Mouse (Mus musculus) neural tube, embryonic 12.5 days (tissue): ENCODE measurements around the gene Fam169a. TPM values are rescaled to one million over a fixed set of nuclear protein-coding genes. Genes with fewer than 3 reads are reported as not detected.
"Not testable (repeated sequence)": the region's sequence is repeated elsewhere in the genome, so short reads cannot be mapped to it uniquely, and the experiment has no call there.

Experiments
- ATAC-seq: fragments of 200-750 bp; cut with Nextera tagmentation; 2 replicates; pipeline ENCODE4 v1.8.0; 2017; ENCODE audit warnings: low read depth, mild to moderate bottlenecking, moderate TSS enrichment, moderate library complexity; ENCODE audit not compliant: low FRiP score
- H3K27ac ChIP-seq: fragments of 300-500 bp; sonication (generic); 2 replicates; pipeline ENCODE4 v1.5.1; 2016
- H3K27me3 ChIP-seq: fragments of 300-500 bp; sonication (generic); replicated peaks from 2 replicates; pipeline ENCODE4 v1.6.1; 2016; ENCODE audit warnings: mild to moderate bottlenecking
- H3K36me3 ChIP-seq: fragments of 300-500 bp; sonication (generic); 2 replicates; pipeline ENCODE4 v1.6.1; 2016; ENCODE audit warnings: mild to moderate bottlenecking
- H3K4me1 ChIP-seq: fragments of 300-500 bp; sonication (generic); 2 replicates; pipeline ENCODE4 v1.6.1; 2016
- H3K4me2 ChIP-seq: fragments of 300-500 bp; sonication (generic); replicated peaks from 2 replicates; pipeline ENCODE4 v1.6.1; 2016; ENCODE audit warnings: mild to moderate bottlenecking
- H3K4me3 ChIP-seq: fragments of 300-500 bp; sonication (generic); 2 replicates; pipeline ENCODE4 v1.5.1; 2016
- H3K9ac ChIP-seq: fragments of 300-500 bp; sonication (generic); 2 replicates; pipeline ENCODE4 v1.6.1; 2016; ENCODE audit warnings: mild to moderate bottlenecking
- H3K9me3 ChIP-seq: fragments of 300-500 bp; sonication (generic); 2 replicates; pipeline ENCODE4 v1.6.1; 2016; ENCODE audit warnings: mild to moderate bottlenecking
- WGBS: fragments of 180-500 bp; shearing (Covaris S2); methylation state at CpG from one replicate; pipeline ENCODE4 v1.1.7; 2016; 5-methylcytosine and 5-hydroxymethylcytosine counted together
- polyA plus RNA-seq: library from polyadenylated mRNA; unstranded; fragments of >200 nt; fragmentation: Nextera tagmentation; extraction: Ambion mirVana; gene quantifications from 2 replicates; pipeline ENCODE4 v1.2.1, GENCODE M21; 2016

Fam169a gene
- polyA plus RNA-seq, 1 experiment from 2014 or later = 16.2 TPM

- H3K36me3 ChIP-seq = peaks cover 19% of the 10 kb centered on the region
- H3K4me2 ChIP-seq = peak overlapping the region; percentile 75
- ATAC-seq = peak; percentile 11; the same call in 1 of the 2 replicates
- H3K27ac ChIP-seq, H3K9me3 ChIP-seq, H3K27me3 ChIP-seq, H3K4me1 ChIP-seq: not testable (repeated sequence)
- peak overlapping the region; percentile 82 for H3K4me3 ChIP-seq
- WGBS = 32% methylated on average over 8 of the region's 8 CpGs
- H3K9ac ChIP-seq = peak overlapping the region; percentile 82
These were observed 71.4 kb downstream of the Fam169a start for GRCm38 (mm10) chr13:97138404-97138931.

GRCm38 (mm10) chr13:97142321-97142720, 75.2 kb downstream of the Fam169a start:
- Histone ChIP-seq H3K27me3 (no peaks in the 10 kb centered on the region), H3K4me3 (no peak overlapping the region), H3K9me3 (no peaks in the 10 kb centered on the region), H3K4me2 (no peak overlapping the region), H3K4me1 (0 out of 2 replicates have a peak, but pooled peaks cover 3% of the 10 kb centered on the region), H3K36me3 (peaks cover 30% of the 10 kb centered on the region), H3K9ac (no peak overlapping the region), H3K27ac (no peak overlapping the region)
- no peak for ATAC-seq
- 93% methylated on average over 7 of the region's 7 CpGs for WGBS

GRCm38 (mm10) chr13:97145834-97146233, 78.7 kb downstream of the Fam169a start:
- Histone ChIP-seq H3K27ac (no peak overlapping the region), H3K9ac (no peak overlapping the region), H3K9me3 (no peaks in the 10 kb centered on the region), H3K4me2 (no peak overlapping the region), H3K27me3 (no peaks in the 10 kb centered on the region), H3K4me3 (no peak overlapping the region), H3K4me1 (no peaks in the 10 kb centered on the region), H3K36me3 (peaks cover 59% of the 10 kb centered on the region)
- no peak for ATAC-seq
- 63% methylated on average over 4 of the region's 4 CpGs for WGBS

DNA sequence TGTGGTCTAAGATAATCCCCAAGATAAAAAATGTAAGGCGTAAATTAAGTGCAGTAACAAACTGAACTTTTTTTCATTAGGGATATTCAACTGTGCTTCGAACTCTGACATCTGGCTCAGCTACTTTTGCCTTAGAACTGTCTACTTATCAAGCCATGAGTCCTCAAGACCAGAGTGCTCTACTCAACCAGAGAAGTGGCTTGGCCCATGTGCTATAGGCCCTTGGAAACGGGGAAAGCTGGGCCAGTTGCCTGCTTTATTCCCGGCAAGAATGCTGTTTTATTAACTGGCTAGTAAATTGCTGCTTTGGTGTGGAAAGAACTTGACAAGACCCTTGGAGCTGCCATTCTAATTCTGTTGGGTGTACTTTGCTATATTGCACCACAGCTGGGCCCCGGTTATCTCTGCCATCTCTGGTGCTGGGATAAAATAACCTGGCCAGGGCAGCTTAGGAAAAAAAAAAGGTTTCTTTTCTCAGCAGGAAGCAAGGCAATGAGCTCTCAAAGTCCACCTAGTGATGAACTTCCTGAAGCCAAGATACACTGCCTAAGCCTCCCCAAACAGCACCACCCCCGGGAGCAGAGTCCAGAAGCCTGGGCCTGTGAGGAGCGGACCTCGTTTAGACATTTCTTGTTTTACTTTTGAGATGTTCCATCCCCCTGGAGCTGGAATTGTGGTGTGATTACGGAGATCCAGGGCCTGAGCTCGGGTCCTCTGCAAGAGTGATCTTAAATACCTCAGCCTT, 108.6 kb downstream of the Fam169a start:
- Histone ChIP-seq H3K27me3 (no peaks in the 10 kb centered on the region), H3K4me2 (no peak overlapping the region), H3K4me1 (no peaks in the 10 kb centered on the region), H3K36me3 (peaks cover 83% of the 10 kb centered on the region), H3K27ac (no peak overlapping the region), H3K9me3 (no peaks in the 10 kb centered on the region), H3K4me3 (no peak overlapping the region), H3K9ac (no peak overlapping the region)
- no peak for ATAC-seq
- 85% methylated on average over 10 of the region's 10 CpGs for WGBS

DNA sequence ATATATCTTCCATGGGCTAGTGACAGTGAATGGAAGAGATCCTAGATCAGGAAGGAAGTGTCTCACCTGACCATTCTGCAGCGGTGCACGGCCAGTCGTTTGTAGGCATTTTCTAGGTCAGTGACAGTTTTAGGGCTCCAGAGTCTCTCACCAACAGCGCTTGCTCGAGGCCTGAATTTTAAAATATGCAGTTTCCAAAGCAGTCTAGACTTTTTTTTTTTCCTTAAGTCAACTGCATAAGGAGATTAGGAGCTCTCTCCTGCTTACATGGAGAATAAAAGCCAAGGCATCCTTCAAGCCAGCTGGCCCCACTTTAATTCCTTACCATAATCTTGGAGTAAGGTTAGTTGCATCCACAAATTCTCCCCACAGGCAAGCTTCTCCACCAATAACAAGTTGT, 109.6 kb downstream of the Fam169a start:
- 93% methylated on average over 5 of the region's 5 CpGs for WGBS
- no peak overlapping the region for H3K4me2 ChIP-seq
- H3K27ac ChIP-seq = no peak overlapping the region
- no peaks in the 10 kb centered on the region for H3K27me3 ChIP-seq
- H3K4me3 ChIP-seq = no peak overlapping the region
- ATAC-seq = no peak
- peaks cover 78% of the 10 kb centered on the region for H3K36me3 ChIP-seq
- no peak overlapping the region for H3K9ac ChIP-seq
- H3K4me1 ChIP-seq = no peaks in the 10 kb centered on the region
- H3K9me3 ChIP-seq = no peaks in the 10 kb centered on the region

DNA sequence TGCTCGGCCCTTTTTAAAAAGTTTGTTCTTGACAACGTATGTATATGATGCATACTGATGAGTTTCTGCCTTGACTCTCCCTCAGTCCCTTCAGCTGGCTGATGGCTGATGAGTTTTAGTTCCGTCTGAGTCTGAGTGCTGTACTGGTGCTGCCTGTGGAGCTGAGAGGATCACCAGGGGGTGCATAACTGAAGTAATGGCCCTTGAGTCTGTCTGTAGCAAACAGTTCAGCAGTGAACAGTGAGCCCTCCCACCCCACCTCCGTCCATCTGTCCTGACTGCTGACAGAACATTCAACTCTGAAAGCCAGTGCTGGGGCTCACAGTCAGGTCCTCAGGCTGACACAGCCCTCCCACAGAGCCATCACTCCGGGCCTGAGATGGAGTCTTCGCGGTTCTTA, 111.9 kb downstream of the Fam169a start:
- ATAC-seq = no peak
- WGBS = 75% methylated on average over 7 of the region's 7 CpGs
- H3K36me3 ChIP-seq = peaks cover 61% of the 10 kb centered on the region

DNA sequence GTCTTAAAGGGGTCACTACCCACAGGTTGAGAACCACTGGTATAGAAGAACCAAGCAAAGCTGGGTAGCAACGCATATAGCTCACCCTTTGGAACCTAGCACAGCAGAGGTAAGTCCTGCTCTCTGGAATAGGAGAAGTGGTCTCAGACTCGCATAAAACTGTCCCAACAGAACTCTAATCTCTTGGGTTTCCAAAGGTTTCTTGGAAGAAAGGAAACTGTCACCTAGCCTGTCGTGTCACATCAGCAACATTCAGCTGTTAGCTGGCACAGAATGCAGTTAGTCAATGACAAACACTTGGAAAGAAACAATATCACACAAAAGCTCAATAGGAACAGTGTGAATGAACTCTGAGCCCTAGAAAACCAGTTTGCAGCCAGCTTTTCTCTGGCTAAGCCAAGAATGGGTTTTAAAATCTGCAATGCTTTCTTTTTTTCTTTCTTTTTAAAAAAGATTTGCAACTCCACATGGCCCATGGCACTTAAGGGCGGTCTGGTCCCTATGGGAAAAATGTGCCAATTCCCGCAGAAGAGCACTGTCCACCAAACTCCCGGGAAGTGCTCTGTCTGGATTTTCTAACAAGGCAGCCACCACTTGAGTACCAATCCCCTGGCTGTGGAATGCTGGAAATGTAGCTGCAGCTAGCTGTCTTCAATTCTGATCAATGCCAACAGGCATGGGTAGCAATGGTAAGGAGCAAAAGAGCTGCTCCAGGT, 113.2 kb downstream of the Fam169a start:
- H3K27me3 ChIP-seq = no peaks in the 10 kb centered on the region
- 74% methylated on average over 6 of the region's 6 CpGs for WGBS
- no peak overlapping the region for H3K4me2 ChIP-seq
- H3K4me1 ChIP-seq = no peaks in the 10 kb centered on the region
- H3K36me3 ChIP-seq = peaks cover 47% of the 10 kb centered on the region
- H3K27ac ChIP-seq = no peak overlapping the region
- ATAC-seq = no peak
- H3K9me3 ChIP-seq = no peaks in the 10 kb centered on the region
- no peak overlapping the region for H3K9ac ChIP-seq
- no peak overlapping the region for H3K4me3 ChIP-seq

More for the DNA sequence above, 111.9 kb downstream of the Fam169a start:
- no peaks in the 10 kb centered on the region for H3K9me3 ChIP-seq
- no peak overlapping the region for H3K27ac ChIP-seq
- no peak overlapping the region for H3K4me2 ChIP-seq
- no peaks in the 10 kb centered on the region for H3K27me3 ChIP-seq
- H3K9ac ChIP-seq = no peak overlapping the region
- no peaks in the 10 kb centered on the region for H3K4me1 ChIP-seq
- H3K4me3 ChIP-seq = no peak overlapping the region

Other genes starting within 250 kb of the Fam169a start
- gene Gcnt4, start 142.6 kb upstream of the Fam169a start, polyA plus RNA-seq = 0.24 and 0.31 TPM in 2 replicates
- not detected in 2 replicates for gene 1700029F12Rik, start 32.9 kb upstream of the Fam169a start, polyA plus RNA-seq
- gene Gm6169, start 32.0 kb downstream of the Fam169a start, polyA plus RNA-seq = 0.27 and 0.68 TPM in 2 replicates
- 39.9 and 40.2 TPM in 2 replicates for gene Gfm2, start 70.7 kb downstream of the Fam169a start, polyA plus RNA-seq
- 52.4 and 57.3 TPM in 2 replicates for gene Nsa2, start 70.7 kb downstream of the Fam169a start, polyA plus RNA-seq
- 29.2 and 30.1 TPM in 2 replicates for gene Hexb, start 131.1 kb downstream of the Fam169a start, polyA plus RNA-seq
- 28.8 and 35.3 TPM in 2 replicates for gene Enc1, start 173.8 kb downstream of the Fam169a start, polyA plus RNA-seq